Mouse (Mus musculus): Measurements from ENCODE around the gene Immp2l. TPM values are rescaled to one million over a fixed set of nuclear protein-coding genes. Genes with fewer than 3 reads are reported as not detected.

Immp2l gene
- polyA plus RNA-seq, 1 experiment = 14.8 TPM

DNA sequence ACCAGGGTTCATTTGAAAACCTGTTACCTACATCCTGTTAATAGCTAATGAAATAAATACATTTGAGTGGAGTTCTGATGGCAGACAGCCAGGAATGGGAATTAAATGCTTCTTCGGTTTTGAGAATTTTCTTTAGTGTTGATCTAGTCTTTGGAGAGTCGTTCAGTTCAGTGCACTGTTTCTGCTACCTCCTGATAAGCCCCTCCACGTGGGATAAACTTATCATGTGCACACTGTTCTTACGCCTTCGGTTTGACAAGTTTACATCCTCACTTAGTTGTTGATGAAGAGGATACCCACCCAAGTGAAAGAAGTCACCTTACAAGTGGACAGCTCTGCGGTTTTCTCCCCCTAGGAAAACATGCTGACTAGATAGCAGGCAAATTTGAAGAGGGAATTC, 88.2 kb downstream of the Immp2l start:
- TF ChIP-seq POLR2A (IDR thresholded peaks at IDR 0.05; ENCODE audit: low read depth, low read length) (no peak), CTCF (conservative IDR thresholded peaks at IDR 0.05; ENCODE audit: insufficient read depth, insufficient read length, low read depth, low read length) (no peak)
- WGBS = 53% methylated on average over 6 of the region's 6 CpGs
- Histone ChIP-seq H3K27me3 (replicated peaks; ENCODE audit: control insufficient read depth, insufficient read depth, low read length) (no peaks in the 10 kb centered on the region), H3K36me3 (ENCODE audit: control insufficient read depth, insufficient read depth, low read length) (no peaks in the 10 kb centered on the region), H3K27ac (ENCODE audit: insufficient read depth, low read depth, low read length) (no peak overlapping the region), H3K4me1 (ENCODE audit: control insufficient read depth, insufficient read depth, low read length) (no peaks in the 10 kb centered on the region), H3K4me3 (ENCODE audit: insufficient read depth, low read depth, low read length) (no peak overlapping the region)
- DNase-seq = no peak

DNA sequence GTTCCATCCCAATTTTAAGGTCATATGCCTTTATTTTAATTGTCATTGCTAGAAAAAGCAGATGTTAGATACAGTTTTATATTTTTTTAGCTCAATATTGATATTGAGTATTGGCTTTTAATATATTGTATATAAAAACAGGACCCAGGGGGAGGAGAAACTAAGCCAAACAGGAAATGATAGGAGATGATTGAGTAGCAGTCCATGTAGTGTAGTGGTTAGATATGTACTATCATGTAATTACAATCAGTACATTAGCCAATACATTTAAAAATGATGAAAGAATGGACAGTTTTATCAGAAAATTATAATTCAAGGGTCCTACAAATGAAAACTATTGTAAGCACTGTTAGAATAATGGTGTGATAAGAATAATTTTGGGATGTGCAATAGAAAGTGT, 94.5 kb downstream of the Immp2l start:
- no peak for DNase-seq
- TF ChIP-seq CTCF (conservative IDR thresholded peaks at IDR 0.05; ENCODE audit: insufficient read depth, insufficient read length, low read depth, low read length) (no peak), POLR2A (IDR thresholded peaks at IDR 0.05; ENCODE audit: low read depth, low read length) (no peak)
- no peaks in the 10 kb centered on the region for H3K4me1 ChIP-seq (ENCODE audit: control insufficient read depth, insufficient read depth, low read length)
- no peak overlapping the region for H3K27ac ChIP-seq (ENCODE audit: insufficient read depth, low read depth, low read length)
- H3K36me3 ChIP-seq (ENCODE audit: control insufficient read depth, insufficient read depth, low read length) = no peaks in the 10 kb centered on the region
- no peaks in the 10 kb centered on the region for H3K27me3 ChIP-seq (replicated peaks; ENCODE audit: control insufficient read depth, insufficient read depth, low read length)
- no peak overlapping the region for H3K4me3 ChIP-seq (ENCODE audit: insufficient read depth, low read depth, low read length)

- Histone ChIP-seq H3K4me3 (ENCODE audit: insufficient read depth, low read depth, low read length) (no peak overlapping the region), H3K36me3 (ENCODE audit: control insufficient read depth, insufficient read depth, low read length) (no peaks in the 10 kb centered on the region), H3K4me1 (ENCODE audit: control insufficient read depth, insufficient read depth, low read length) (no peaks in the 10 kb centered on the region), H3K27ac (ENCODE audit: insufficient read depth, low read depth, low read length) (no peak overlapping the region), H3K27me3 (replicated peaks; ENCODE audit: control insufficient read depth, insufficient read depth, low read length) (no peaks in the 10 kb centered on the region)
- TF ChIP-seq CTCF (conservative IDR thresholded peaks at IDR 0.05; ENCODE audit: insufficient read depth, insufficient read length, low read depth, low read length) = no peak
- TF ChIP-seq POLR2A (IDR thresholded peaks at IDR 0.05; ENCODE audit: low read depth, low read length) = no peak
- no peak for DNase-seq
- WGBS = 60% methylated on average over 6 of the region's 6 CpGs
These were observed 95.8 kb downstream of the Immp2l start for GRCm38 (mm10) chr12:41119657-41120056.

GRCm38 (mm10) chr12:41123207-41123606, 99.3 kb downstream of the Immp2l start:
- Histone ChIP-seq H3K36me3 (ENCODE audit: control insufficient read depth, insufficient read depth, low read length) (no peaks in the 10 kb centered on the region), H3K4me1 (ENCODE audit: control insufficient read depth, insufficient read depth, low read length) (no peaks in the 10 kb centered on the region), H3K4me3 (ENCODE audit: insufficient read depth, low read depth, low read length) (no peak overlapping the region), H3K27me3 (replicated peaks; ENCODE audit: control insufficient read depth, insufficient read depth, low read length) (no peaks in the 10 kb centered on the region), H3K27ac (ENCODE audit: insufficient read depth, low read depth, low read length) (no peak overlapping the region)
- DNase-seq = no peak
- TF ChIP-seq POLR2A (IDR thresholded peaks at IDR 0.05; ENCODE audit: low read depth, low read length) = no peak
- TF ChIP-seq CTCF (conservative IDR thresholded peaks at IDR 0.05; ENCODE audit: insufficient read depth, insufficient read length, low read depth, low read length) = no peak
- WGBS = 77% methylated on average over 2 of the region's 2 CpGs

- TF ChIP-seq CTCF (conservative IDR thresholded peaks at IDR 0.05; ENCODE audit: insufficient read depth, insufficient read length, low read depth, low read length) (no peak), POLR2A (IDR thresholded peaks at IDR 0.05; ENCODE audit: low read depth, low read length) (no peak)
- H3K4me1 ChIP-seq (ENCODE audit: control insufficient read depth, insufficient read depth, low read length) = no peaks in the 10 kb centered on the region
- H3K36me3 ChIP-seq (ENCODE audit: control insufficient read depth, insufficient read depth, low read length) = no peaks in the 10 kb centered on the region
- no peak for DNase-seq
- WGBS = 69% methylated on average over 3 of the region's 3 CpGs
- H3K27ac ChIP-seq (ENCODE audit: insufficient read depth, low read depth, low read length) = no peak overlapping the region
- no peaks in the 10 kb centered on the region for H3K27me3 ChIP-seq (replicated peaks; ENCODE audit: control insufficient read depth, insufficient read depth, low read length)
- no peak overlapping the region for H3K4me3 ChIP-seq (ENCODE audit: insufficient read depth, low read depth, low read length)
These were observed 111.0 kb downstream of the Immp2l start for GRCm38 (mm10) chr12:41134885-41135284.

DNA sequence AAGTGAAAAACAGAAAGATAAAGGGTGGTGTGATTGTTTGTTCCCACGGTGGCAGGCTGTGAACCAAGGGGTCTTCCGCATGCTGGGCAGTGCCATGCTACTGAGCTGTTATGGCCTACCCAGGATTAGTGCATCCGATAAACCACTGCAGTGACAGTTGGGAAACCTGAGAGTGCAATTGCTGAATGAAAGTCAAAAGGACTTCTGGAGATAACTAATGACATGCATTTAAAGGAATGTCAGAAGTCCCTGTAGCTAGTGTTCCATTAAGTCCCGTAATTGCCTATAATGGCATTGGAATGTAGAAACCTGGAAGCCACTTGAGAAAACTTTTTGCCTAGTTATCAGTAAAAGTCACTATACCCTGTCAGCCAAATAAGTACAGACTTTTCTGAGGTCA, 135.7 kb downstream of the Immp2l start:
- 84% methylated on average over 4 of the region's 4 CpGs for WGBS
- Histone ChIP-seq H3K36me3 (ENCODE audit: control insufficient read depth, insufficient read depth, low read length) (no peaks in the 10 kb centered on the region), H3K27me3 (replicated peaks; ENCODE audit: control insufficient read depth, insufficient read depth, low read length) (no peaks in the 10 kb centered on the region), H3K4me1 (ENCODE audit: control insufficient read depth, insufficient read depth, low read length) (no peaks in the 10 kb centered on the region), H3K4me3 (ENCODE audit: insufficient read depth, low read depth, low read length) (no peak overlapping the region), H3K27ac (ENCODE audit: insufficient read depth, low read depth, low read length) (no peak overlapping the region)
- DNase-seq = no peak
- TF ChIP-seq POLR2A (IDR thresholded peaks at IDR 0.05; ENCODE audit: low read depth, low read length) (no peak), CTCF (conservative IDR thresholded peaks at IDR 0.05; ENCODE audit: insufficient read depth, insufficient read length, low read depth, low read length) (no peak)

GRCm38 (mm10) chr12:41167802-41168201, 143.9 kb downstream of the Immp2l start:
- 67% methylated on average over 4 of the region's 4 CpGs for WGBS
- no peaks in the 10 kb centered on the region for H3K4me1 ChIP-seq (ENCODE audit: control insufficient read depth, insufficient read depth, low read length)

GRCm38 (mm10) chr12:41170051-41170450, 146.2 kb downstream of the Immp2l start:
- TF ChIP-seq CTCF (conservative IDR thresholded peaks at IDR 0.05; ENCODE audit: insufficient read depth, insufficient read length, low read depth, low read length) = no peak
- no peak for TF ChIP-seq POLR2A (IDR thresholded peaks at IDR 0.05; ENCODE audit: low read depth, low read length)
- no peaks in the 10 kb centered on the region for H3K36me3 ChIP-seq (ENCODE audit: control insufficient read depth, insufficient read depth, low read length)
- H3K27me3 ChIP-seq (replicated peaks; ENCODE audit: control insufficient read depth, insufficient read depth, low read length) = no peaks in the 10 kb centered on the region
- no peak for DNase-seq
- H3K4me1 ChIP-seq (ENCODE audit: control insufficient read depth, insufficient read depth, low read length) = no peaks in the 10 kb centered on the region
- no peak overlapping the region for H3K27ac ChIP-seq (ENCODE audit: insufficient read depth, low read depth, low read length)
- no peak overlapping the region for H3K4me3 ChIP-seq (ENCODE audit: insufficient read depth, low read depth, low read length)
- 85% methylated on average over 1 of the region's 1 CpGs for WGBS

More at GRCm38 (mm10) chr12:41167802-41168201, 143.9 kb downstream of the Immp2l start:
- Histone ChIP-seq H3K4me3 (ENCODE audit: insufficient read depth, low read depth, low read length) (no peak overlapping the region), H3K27ac (ENCODE audit: insufficient read depth, low read depth, low read length) (no peak overlapping the region), H3K36me3 (ENCODE audit: control insufficient read depth, insufficient read depth, low read length) (no peaks in the 10 kb centered on the region), H3K27me3 (replicated peaks; ENCODE audit: control insufficient read depth, insufficient read depth, low read length) (no peaks in the 10 kb centered on the region)
- DNase-seq = no peak
- TF ChIP-seq POLR2A (IDR thresholded peaks at IDR 0.05; ENCODE audit: low read depth, low read length) (no peak), CTCF (conservative IDR thresholded peaks at IDR 0.05; ENCODE audit: insufficient read depth, insufficient read length, low read depth, low read length) (no peak)

Measured in kidney, adult 2 months (tissue).